Comparison of ENCODE assay signal across 17 mouse cellular contexts in the genomic region with DNA sequence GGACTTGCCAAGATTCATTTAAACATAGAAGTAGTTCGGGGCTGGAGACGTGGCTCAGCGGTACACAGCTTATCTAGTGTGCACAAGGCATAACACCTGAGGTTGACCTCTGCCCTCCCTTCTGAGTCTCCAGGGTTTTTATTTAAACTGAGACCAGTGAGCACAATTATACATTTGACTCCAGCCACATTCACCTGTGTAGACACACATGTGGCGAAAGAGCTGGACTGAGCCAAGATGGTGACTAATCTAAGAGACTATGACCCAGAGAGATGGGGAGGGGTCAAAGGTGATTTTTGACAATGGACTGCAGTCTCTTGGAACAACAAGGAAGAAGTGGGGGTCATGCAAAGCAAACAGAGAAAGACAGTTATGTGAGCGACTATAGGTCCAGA.
"Had no signal": no experiment of that assay in that cellular context is flagged by ENCODE, and none has a peak within 500 bp of the region (broad histone marks: within the 10 kb centered on the region; RNA-seq: fewer than 3 reads in every experiment).

No protein-coding gene starts in this region.

- DNase-seq: kidney, postnatal 10 days; layer of hippocampus, postnatal 36 days; liver, embryonic 13.5 days; lung, postnatal 36 days; midbrain, embryonic 14.5 days; right cerebral cortex, adult 18-20 months; right cerebral cortex, postnatal 14 days; right cerebral cortex, postnatal 4 days; thymus, adult 18-20 months; thymus, postnatal 36 days had no signal

- H3K4me2 ChIP-seq: liver, embryonic 13.5 days; neural tube, embryonic 12.5 days; neural tube, embryonic 15.5 days had no signal

- H3K9ac ChIP-seq: liver, embryonic 13.5 days; neural tube, embryonic 12.5 days; neural tube, embryonic 15.5 days had no signal

- ATAC-seq: intestine, postnatal 0 days; lung, postnatal 0 days had no signal

- H3K4me3 ChIP-seq: left cerebral cortex, adult 2 months; liver, embryonic 13.5 days; megakaryocyte, embryonic 14.5 days; midbrain, embryonic 10.5 days; neural tube, embryonic 12.5 days; neural tube, embryonic 15.5 days had no signal

- H3K36me3 ChIP-seq: liver, embryonic 13.5 days; midbrain, embryonic 10.5 days; neural tube, embryonic 12.5 days; neural tube, embryonic 15.5 days had no signal

- H3K27me3 ChIP-seq: liver, embryonic 13.5 days; neural tube, embryonic 12.5 days; neural tube, embryonic 15.5 days had no signal

- H3K27ac ChIP-seq: left cerebral cortex, adult 2 months; liver, embryonic 13.5 days; midbrain, embryonic 10.5 days; neural tube, embryonic 12.5 days; neural tube, embryonic 15.5 days had no signal

- H3K9me3 ChIP-seq: liver, embryonic 13.5 days; megakaryocyte, embryonic 14.5 days; midbrain, embryonic 10.5 days; neural tube, embryonic 12.5 days; neural tube, embryonic 15.5 days had no signal

- H3K4me1 ChIP-seq: megakaryocyte, embryonic 14.5 days; midbrain, embryonic 10.5 days; neural tube, embryonic 12.5 days; neural tube, embryonic 15.5 days had no signal
